ENCODE assay signal across 10 mouse cellular contexts in genomic region chr5:24860635-24861448, GRCm38 (mm10). TPM values are rescaled to one million over a fixed set of nuclear protein-coding genes. Genes with fewer than 3 reads are reported as not detected.
A peak's percentile ranks its signal among the peaks of the same experiment; 100 is the strongest.
DNase-seq lines count a peak whose midpoint lies in the region; ATAC-seq lines count a peak whose summit lies in the region.
"Had no signal": no experiment of that assay in that cellular context is flagged by ENCODE, and none has a peak within 500 bp of the region (broad histone marks: within the 10 kb centered on the region; RNA-seq: fewer than 3 reads in every experiment).

No protein-coding gene starts in this region.

- peak; percentile 48 for DNase-seq in 416B (ENCODE audit: low read depth)
- DNase-seq in cerebellum, adult 9-11 months: peak; percentile 95
- DNase-seq in heart, embryonic 10.5 days (ENCODE audit: low spot score): no peak
- peak; percentile 63 for DNase-seq in left cerebral cortex, adult 11 months (ENCODE audit: low spot score)
- DNase-seq in right cerebral cortex, postnatal 10 days (ENCODE audit: low spot score in 2 of 2): peak; percentile 81 to 91
- no peak for DNase-seq in spleen, postnatal 36 days (ENCODE audit: low spot score in 2 of 2)

- H3K4me2 ChIP-seq in forebrain, embryonic 15.5 days (replicated peaks): peak overlapping the region; percentile 22
- H3K4me2 ChIP-seq in forebrain, embryonic 12.5 days: no peak overlapping the region
- H3K4me2 ChIP-seq: neural tube, embryonic 13.5 days had no signal

- peaks cover 17% of the 10 kb centered on the region for H3K4me1 ChIP-seq in forebrain, embryonic 15.5 days
- H3K4me1 ChIP-seq in forebrain, embryonic 12.5 days: no peaks in the 10 kb centered on the region
- H3K4me1 ChIP-seq in heart, embryonic 10.5 days: peaks cover 36% of the 10 kb centered on the region
- H3K4me1 ChIP-seq: neural tube, embryonic 13.5 days had no signal

- peak overlapping the region; percentile 75 for H3K27ac ChIP-seq in forebrain, embryonic 15.5 days (replicated peaks)
- H3K27ac ChIP-seq in forebrain, embryonic 12.5 days: no peak overlapping the region
- peak overlapping the region; percentile 79 for H3K27ac ChIP-seq in heart, embryonic 10.5 days
- H3K27ac ChIP-seq: neural tube, embryonic 13.5 days had no signal

- H3K36me3 ChIP-seq in forebrain, embryonic 15.5 days: peaks cover 33% of the 10 kb centered on the region
- peaks cover 39% of the 10 kb centered on the region for H3K36me3 ChIP-seq in forebrain, embryonic 12.5 days (replicated peaks)
- peaks cover 37% of the 10 kb centered on the region for H3K36me3 ChIP-seq in heart, embryonic 10.5 days

- 49% methylated on average over 13 of the region's 13 CpGs for WGBS in forebrain, embryonic 15.5 days
- 83% methylated on average over 13 of the region's 13 CpGs for WGBS in forebrain, embryonic 12.5 days
- 73% methylated on average over 13 of the region's 13 CpGs for WGBS in heart, embryonic 10.5 days

- no peak overlapping the region for H3K9ac ChIP-seq in forebrain, embryonic 15.5 days (replicated peaks)
- no peak overlapping the region for H3K9ac ChIP-seq in forebrain, embryonic 12.5 days
- H3K9ac ChIP-seq: neural tube, embryonic 13.5 days had no signal

- no peak overlapping the region for H3K4me3 ChIP-seq in forebrain, embryonic 15.5 days
- no peak overlapping the region for H3K4me3 ChIP-seq in forebrain, embryonic 12.5 days (replicated peaks)
- no peak overlapping the region for H3K4me3 ChIP-seq in heart, embryonic 10.5 days
- H3K4me3 ChIP-seq: erythroblast, embryonic 14.5 days; neural tube, embryonic 13.5 days had no signal

- ATAC-seq in forebrain, embryonic 15.5 days (replicated peaks): peak; percentile 94
- no peak for ATAC-seq in forebrain, embryonic 12.5 days (ENCODE audit: low FRiP score)

- H3K27me3 ChIP-seq in forebrain, embryonic 15.5 days: no peaks in the 10 kb centered on the region
- no peaks in the 10 kb centered on the region for H3K27me3 ChIP-seq in forebrain, embryonic 12.5 days
- H3K27me3 ChIP-seq in heart, embryonic 10.5 days (ENCODE audit: insufficient read depth, poor library complexity, severe bottlenecking): no peaks in the 10 kb centered on the region
- H3K27me3 ChIP-seq: neural tube, embryonic 13.5 days had no signal

- no peaks in the 10 kb centered on the region for H3K9me3 ChIP-seq in forebrain, embryonic 15.5 days
- no peaks in the 10 kb centered on the region for H3K9me3 ChIP-seq in forebrain, embryonic 12.5 days
- H3K9me3 ChIP-seq in heart, embryonic 10.5 days: no peaks in the 10 kb centered on the region
- H3K9me3 ChIP-seq: neural tube, embryonic 13.5 days had no signal

RNA-seq across cellular contexts. Expression of gene Rheb, which starts 18.4 kb away (rescaled TPM):
- 231 and 243 TPM in 2 replicates for polyA plus RNA-seq in forebrain, embryonic 15.5 days (2015; fragmentation: Nextera tagmentation; extraction: Ambion mirVana)
- polyA plus RNA-seq in forebrain, embryonic 12.5 days (2016; fragmentation: Nextera tagmentation; extraction: Ambion mirVana): 188 and 201 TPM in 2 replicates
- 219 and 225 TPM in 2 replicates for polyA plus RNA-seq in heart, embryonic 10.5 days (2016; fragmentation: Nextera tagmentation; extraction: Ambion mirVana)

Comparison
In these comparisons a context has a peak if more than half of its experiments do, and no peak if none do; other contexts are left out.
1. DNase-seq: peak in 416B (single experiment), cerebellum, adult 9-11 months (single experiment), left cerebral cortex, adult 11 months (single experiment) and right cerebral cortex, postnatal 10 days (2 of 2); none in heart, embryonic 10.5 days (single experiment) and spleen, postnatal 36 days (0 of 2).